Mouse (Mus musculus): ENCODE results near the gene Olfr1341. TPM values are rescaled to one million over a fixed set of nuclear protein-coding genes. Genes with fewer than 3 reads are reported as not detected.

Gene Olfr1341
- polyA plus RNA-seq, 1 experiment: not detected

DNA sequence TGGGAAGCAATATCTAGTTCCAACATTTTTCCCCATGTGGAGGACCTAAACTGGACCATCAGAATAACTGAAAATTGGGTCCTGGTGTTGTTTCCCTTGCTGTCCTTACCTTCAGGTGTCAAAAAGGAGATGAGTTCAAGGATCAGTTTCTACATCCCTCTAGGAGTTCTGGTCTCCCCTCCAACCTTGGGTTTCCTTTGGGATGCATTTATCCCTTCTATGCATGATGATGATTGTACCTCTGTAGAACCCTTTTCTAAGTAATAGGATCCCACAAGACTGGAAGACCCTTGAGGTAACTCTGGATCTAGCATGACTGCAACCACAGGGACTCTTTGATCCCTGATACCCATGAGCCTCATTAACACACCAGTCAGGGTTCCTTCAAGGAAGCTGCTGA, 16.5 kb downstream of the Olfr1341 start, which contains the start of gene Olfr1340:
TSS of gene Olfr1340 (plus strand) at position 301 of the 400 bp plus-strand sequence.
- Histone ChIP-seq H3K27ac (ENCODE audit: insufficient read depth, low read depth, low read length) (no peak within 1 kb of the TSS), H3K4me3 (ENCODE audit: low read depth, low read length) (no peak within 1 kb of the TSS), H3K4me1 (ENCODE audit: control insufficient read depth, insufficient read depth, insufficient read length, low read length) (no peaks in the 10 kb centered on the region), H3K27me3 (ENCODE audit: control insufficient read depth, insufficient read depth, low read length) (no peaks in the 10 kb centered on the region), H3K36me3 (ENCODE audit: control insufficient read depth, insufficient read depth, low read length) (no peaks in the 10 kb centered on the region)
- no peak for TF ChIP-seq CTCF (IDR thresholded peaks at IDR 0.05; ENCODE audit: extremely low read depth, insufficient read length, insufficient replicate concordance, low read depth, low read length)
- no peak for TF ChIP-seq POLR2A (IDR thresholded peaks at IDR 0.05; ENCODE audit: low read depth, low read length)

DNA sequence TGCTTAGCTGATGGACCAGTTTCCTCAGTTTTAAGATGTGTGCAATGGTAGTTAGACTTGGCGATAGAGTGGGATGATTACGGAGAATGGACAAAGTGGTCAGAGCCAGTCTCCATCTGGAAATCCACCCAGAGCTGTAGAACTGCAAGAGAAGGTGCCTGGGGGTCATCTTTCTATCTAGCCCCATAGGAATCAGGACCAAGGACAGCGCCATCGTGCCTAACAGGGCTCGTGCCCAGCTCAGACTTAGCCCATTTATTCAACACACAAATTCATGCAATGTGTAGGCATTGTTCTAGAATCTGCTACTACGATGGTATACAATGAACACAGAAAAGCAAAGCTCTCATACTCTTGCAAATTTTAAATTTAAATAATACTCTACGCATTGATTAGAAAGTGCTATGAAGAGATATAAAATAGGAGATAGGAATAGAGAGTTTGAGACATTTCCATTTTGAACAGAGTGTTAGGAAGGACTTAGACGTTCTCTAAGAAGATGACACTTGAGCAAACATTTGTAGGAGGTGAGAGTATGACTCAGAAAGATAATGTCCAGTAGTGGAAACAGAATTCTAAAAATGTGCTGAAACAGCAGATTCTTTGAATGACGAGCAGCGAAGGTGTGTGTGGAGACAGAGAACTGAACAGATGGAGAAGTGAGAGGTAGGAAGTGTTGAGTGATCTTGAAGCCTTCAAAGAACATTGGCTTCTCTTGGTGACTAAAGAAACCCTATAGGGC, 18.6 kb downstream of the Olfr1341 start:
- H3K27ac ChIP-seq (ENCODE audit: insufficient read depth, low read depth, low read length): no peak overlapping the region
- no peaks in the 10 kb centered on the region for H3K36me3 ChIP-seq (ENCODE audit: control insufficient read depth, insufficient read depth, low read length)
- no peaks in the 10 kb centered on the region for H3K4me1 ChIP-seq (ENCODE audit: control insufficient read depth, insufficient read depth, insufficient read length, low read length)
- no peak for TF ChIP-seq CTCF (IDR thresholded peaks at IDR 0.05; ENCODE audit: extremely low read depth, insufficient read length, insufficient replicate concordance, low read depth, low read length)
- no peak for TF ChIP-seq POLR2A (IDR thresholded peaks at IDR 0.05; ENCODE audit: low read depth, low read length)
- no peak overlapping the region for H3K4me3 ChIP-seq (ENCODE audit: low read depth, low read length)
- no peaks in the 10 kb centered on the region for H3K27me3 ChIP-seq (ENCODE audit: control insufficient read depth, insufficient read depth, low read length)
- WGBS: 54% methylated on average over 10 of the region's 10 CpGs

DNA sequence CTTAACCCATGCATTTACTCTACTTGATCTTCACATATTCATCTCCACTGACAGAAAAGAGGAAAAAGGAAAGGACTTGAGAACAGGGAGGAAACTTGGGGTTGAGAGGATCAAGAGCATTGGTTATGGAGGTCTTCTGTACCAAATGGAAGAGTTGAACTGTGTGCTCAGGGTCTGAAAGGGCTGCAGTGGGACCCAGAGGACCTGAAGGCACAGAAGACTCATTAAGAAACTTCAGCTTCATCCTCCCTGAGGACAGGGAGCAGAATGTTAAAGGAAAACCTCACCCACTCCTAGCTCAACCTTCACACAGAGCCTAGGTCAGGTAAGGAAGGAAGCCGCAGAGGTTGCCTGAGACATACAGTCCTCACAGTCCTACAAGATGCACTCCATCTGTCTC, 28.6 kb downstream of the Olfr1341 start, which contains the start of gene Olfr1339:
TSS of gene Olfr1339 (plus strand) at position 301 of the 400 bp plus-strand sequence.
- Histone ChIP-seq H3K4me3 (ENCODE audit: low read depth, low read length) (no peak within 1 kb of the TSS), H3K36me3 (ENCODE audit: control insufficient read depth, insufficient read depth, low read length) (no peaks in the 10 kb centered on the region), H3K4me1 (ENCODE audit: control insufficient read depth, insufficient read depth, insufficient read length, low read length) (no peaks in the 10 kb centered on the region), H3K27me3 (ENCODE audit: control insufficient read depth, insufficient read depth, low read length) (no peaks in the 10 kb centered on the region), H3K27ac (ENCODE audit: insufficient read depth, low read depth, low read length) (no peak within 1 kb of the TSS)
- WGBS: 100% methylated on average over 1 of the region's 1 CpGs
- TF ChIP-seq POLR2A (IDR thresholded peaks at IDR 0.05; ENCODE audit: low read depth, low read length) (no peak), CTCF (IDR thresholded peaks at IDR 0.05; ENCODE audit: extremely low read depth, insufficient read length, insufficient replicate concordance, low read depth, low read length) (no peak)

DNA sequence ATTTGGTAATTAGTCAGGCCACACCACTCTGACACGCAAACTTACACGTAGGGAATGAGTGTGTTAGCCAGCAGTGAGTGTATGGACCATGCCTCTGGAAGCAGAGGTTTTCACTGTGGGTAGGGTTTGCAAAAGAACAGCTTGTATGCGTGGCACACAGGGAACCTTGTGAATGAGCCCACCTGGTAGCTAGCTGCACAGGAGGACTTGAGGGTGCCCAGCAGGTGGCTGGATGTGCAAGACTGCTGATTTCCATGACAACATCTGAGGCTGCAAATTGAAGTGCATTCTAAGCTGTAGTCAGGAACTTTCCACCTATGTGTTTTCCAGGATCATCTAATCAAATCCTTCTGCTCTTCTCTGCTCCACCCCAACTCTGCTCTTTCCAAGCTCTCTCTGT, 36.3 kb downstream of the Olfr1341 start:
- Histone ChIP-seq H3K4me3 (ENCODE audit: low read depth, low read length) (no peak overlapping the region), H3K36me3 (ENCODE audit: control insufficient read depth, insufficient read depth, low read length) (no peaks in the 10 kb centered on the region), H3K27me3 (ENCODE audit: control insufficient read depth, insufficient read depth, low read length) (no peaks in the 10 kb centered on the region), H3K27ac (ENCODE audit: insufficient read depth, low read depth, low read length) (no peak overlapping the region), H3K4me1 (ENCODE audit: control insufficient read depth, insufficient read depth, insufficient read length, low read length) (no peaks in the 10 kb centered on the region)
- WGBS: 77% methylated on average over 3 of the region's 3 CpGs
- TF ChIP-seq CTCF (IDR thresholded peaks at IDR 0.05; ENCODE audit: extremely low read depth, insufficient read length, insufficient replicate concordance, low read depth, low read length): no peak
- no peak for TF ChIP-seq POLR2A (IDR thresholded peaks at IDR 0.05; ENCODE audit: low read depth, low read length)

DNA sequence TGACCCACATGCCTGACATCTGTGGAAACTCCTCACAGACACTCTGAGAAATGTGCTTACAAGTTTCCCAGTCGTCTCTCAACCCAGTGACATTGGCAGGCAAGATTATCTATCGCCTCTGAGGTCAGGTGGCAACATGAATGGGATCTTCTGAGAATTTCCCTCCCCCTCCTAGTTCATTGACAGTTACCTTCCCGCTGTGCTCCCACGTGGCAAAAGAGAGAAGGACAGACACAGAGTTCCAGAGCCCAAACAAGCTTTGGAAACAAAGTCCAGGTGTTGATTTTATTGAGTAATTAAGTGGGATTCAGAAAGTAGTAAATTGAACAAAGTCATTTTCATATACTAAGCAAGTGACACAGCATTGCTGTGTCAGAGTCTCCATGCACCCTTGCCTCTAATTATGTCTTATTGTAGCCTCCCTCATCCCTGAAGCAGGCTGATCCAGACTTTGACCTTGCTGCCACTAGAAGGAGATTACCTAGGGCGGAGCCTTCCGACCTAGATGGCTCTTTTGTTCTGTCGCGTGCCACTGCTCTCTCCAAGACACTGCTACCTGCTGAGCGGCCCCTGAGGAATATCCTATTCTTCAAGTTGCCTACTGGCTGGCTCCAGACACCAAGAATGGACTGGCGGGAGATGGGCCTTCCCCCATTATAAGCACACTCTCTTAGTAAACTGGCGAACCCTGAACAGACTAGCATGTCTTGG, 37.8 kb downstream of the Olfr1341 start:
- Histone ChIP-seq H3K36me3 (ENCODE audit: control insufficient read depth, insufficient read depth, low read length) (no peaks in the 10 kb centered on the region), H3K4me3 (ENCODE audit: low read depth, low read length) (no peak overlapping the region), H3K4me1 (ENCODE audit: control insufficient read depth, insufficient read depth, insufficient read length, low read length) (no peaks in the 10 kb centered on the region), H3K27ac (ENCODE audit: insufficient read depth, low read depth, low read length) (no peak overlapping the region), H3K27me3 (ENCODE audit: control insufficient read depth, insufficient read depth, low read length) (no peaks in the 10 kb centered on the region)
- 7% methylated on average over 11 of the region's 11 CpGs for WGBS
- TF ChIP-seq CTCF (IDR thresholded peaks at IDR 0.05; ENCODE audit: extremely low read depth, insufficient read length, insufficient replicate concordance, low read depth, low read length): no peak
- no peak for TF ChIP-seq POLR2A (IDR thresholded peaks at IDR 0.05; ENCODE audit: low read depth, low read length)

DNA sequence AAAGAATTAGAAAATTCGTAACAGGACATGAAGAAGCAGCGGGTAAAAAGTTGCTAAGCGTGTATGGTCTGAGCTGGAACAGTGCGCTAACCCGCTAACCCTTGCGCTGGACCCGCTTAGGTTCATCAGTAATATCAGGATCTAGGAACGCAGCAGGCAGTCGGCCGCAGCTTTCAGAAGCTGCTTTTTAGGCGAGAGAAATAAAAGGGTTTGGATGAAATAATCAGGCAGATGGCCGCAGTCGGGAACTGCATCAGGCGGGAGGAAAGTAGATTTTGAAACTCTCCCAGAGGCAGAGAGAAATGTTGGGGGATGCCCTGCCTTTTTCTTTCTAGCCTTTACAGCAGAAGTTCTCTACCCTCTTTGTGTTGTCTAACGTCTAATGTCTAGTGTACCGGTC, 38.6 kb downstream of the Olfr1341 start:
- WGBS: 34% methylated on average over 16 of the region's 16 CpGs
- Histone ChIP-seq H3K4me1 (ENCODE audit: control insufficient read depth, insufficient read depth, insufficient read length, low read length) (no peaks in the 10 kb centered on the region), H3K27me3 (ENCODE audit: control insufficient read depth, insufficient read depth, low read length) (no peaks in the 10 kb centered on the region), H3K4me3 (ENCODE audit: low read depth, low read length) (no peak overlapping the region), H3K36me3 (ENCODE audit: control insufficient read depth, insufficient read depth, low read length) (no peaks in the 10 kb centered on the region), H3K27ac (ENCODE audit: insufficient read depth, low read depth, low read length) (no peak overlapping the region)
- TF ChIP-seq POLR2A (IDR thresholded peaks at IDR 0.05; ENCODE audit: low read depth, low read length) (no peak), CTCF (IDR thresholded peaks at IDR 0.05; ENCODE audit: extremely low read depth, insufficient read length, insufficient replicate concordance, low read depth, low read length) (no peak)

DNA sequence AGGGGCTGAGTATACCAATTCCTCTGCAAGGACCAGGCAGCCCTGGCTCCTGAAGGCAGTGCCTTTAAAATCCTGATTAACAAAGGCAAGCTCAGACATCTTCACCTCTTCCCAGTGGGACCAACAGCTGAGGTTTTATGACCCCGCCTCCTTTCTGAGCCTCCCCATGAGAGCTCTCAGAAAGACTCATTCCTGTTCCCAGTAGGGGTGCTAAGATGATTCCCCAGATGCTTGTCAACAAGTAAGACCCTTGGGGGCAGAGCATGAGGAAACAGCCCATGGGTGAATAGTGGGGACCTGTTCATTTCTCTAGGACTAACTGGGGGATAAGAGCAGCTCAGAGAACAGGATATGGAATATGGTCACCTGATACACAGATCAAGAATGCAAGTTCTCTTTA, 55.3 kb downstream of the Olfr1341 start, which contains the start of gene Olfr1338:
TSS of gene Olfr1338 (minus strand) at position 101 of the 400 bp plus-strand sequence.
- WGBS: 72% methylated on average over 1 of the region's 1 CpGs
- Histone ChIP-seq H3K4me1 (ENCODE audit: control insufficient read depth, insufficient read depth, insufficient read length, low read length) (no peaks in the 10 kb centered on the region), H3K27ac (ENCODE audit: insufficient read depth, low read depth, low read length) (no peak within 1 kb of the TSS), H3K36me3 (ENCODE audit: control insufficient read depth, insufficient read depth, low read length) (no peaks in the 10 kb centered on the region), H3K27me3 (ENCODE audit: control insufficient read depth, insufficient read depth, low read length) (no peaks in the 10 kb centered on the region), H3K4me3 (ENCODE audit: low read depth, low read length) (no peak within 1 kb of the TSS)
- TF ChIP-seq CTCF (IDR thresholded peaks at IDR 0.05; ENCODE audit: extremely low read depth, insufficient read length, insufficient replicate concordance, low read depth, low read length): no peak
- no peak for TF ChIP-seq POLR2A (IDR thresholded peaks at IDR 0.05; ENCODE audit: low read depth, low read length)

Other genes starting within 250 kb of the Olfr1341 start
- gene Mpl, start 246.0 kb upstream of the Olfr1341 start, polyA plus RNA-seq (2012; rRNA removed): 0.08 TPM in 1 of 2 replicates, not detected in the other
- 8.6 and 16.2 TPM in 2 replicates for gene Tie1, start 213.5 kb upstream of the Olfr1341 start, polyA plus RNA-seq (2012; rRNA removed)
- gene 2610528J11Rik, start 176.5 kb upstream of the Olfr1341 start, polyA plus RNA-seq (2012; rRNA removed): 62.2 and 164 TPM in 2 replicates
- gene Tmem125, start 159.5 kb upstream of the Olfr1341 start, polyA plus RNA-seq (2012; rRNA removed): 37.2 and 68.8 TPM in 2 replicates
- not detected in 2 replicates for gene Cfap57, start 82.7 kb upstream of the Olfr1341 start, polyA plus RNA-seq (2012; rRNA removed)
- gene Ebna1bp2, start 82.7 kb upstream of the Olfr1341 start, polyA plus RNA-seq (2012; rRNA removed): 4.5 and 11.2 TPM in 2 replicates
- gene Olfr62, start 44.6 kb upstream of the Olfr1341 start, polyA plus RNA-seq (2012; rRNA removed): not detected in 2 replicates
- 0.24 TPM in 1 of 2 replicates, not detected in the other for gene Olfr1342, start 10.8 kb upstream of the Olfr1341 start, polyA plus RNA-seq (2012; rRNA removed)
- gene Olfr1340, start 16.6 kb downstream of the Olfr1341 start, polyA plus RNA-seq (2012; rRNA removed): not detected in 2 replicates
- not detected in 2 replicates for gene Olfr1339, start 28.7 kb downstream of the Olfr1341 start, polyA plus RNA-seq (2012; rRNA removed)
- not detected in 2 replicates for gene Olfr1338, start 55.2 kb downstream of the Olfr1341 start, polyA plus RNA-seq (2012; rRNA removed)
- not detected in 2 replicates for gene Olfr1337, start 79.1 kb downstream of the Olfr1341 start, polyA plus RNA-seq (2012; rRNA removed)
- gene Olfr1335, start 106.4 kb downstream of the Olfr1341 start, polyA plus RNA-seq (2012; rRNA removed): not detected in 2 replicates
- not detected in 2 replicates for gene Olfr1333, start 132.8 kb downstream of the Olfr1341 start, polyA plus RNA-seq (2012; rRNA removed)
- gene Olfr1331, start 161.1 kb downstream of the Olfr1341 start, polyA plus RNA-seq (2012; rRNA removed): not detected in 2 replicates
- gene Olfr1330, start 185.1 kb downstream of the Olfr1341 start, polyA plus RNA-seq (2012; rRNA removed): not detected in 2 replicates
- gene Olfr1329, start 213.9 kb downstream of the Olfr1341 start, polyA plus RNA-seq (2012; rRNA removed): not detected in 2 replicates
- not detected in 2 replicates for gene Olfr1328, start 235.1 kb downstream of the Olfr1341 start, polyA plus RNA-seq (2012; rRNA removed)